Mouse (Mus musculus) intestine, embryonic 14.5 days (tissue): ENCODE measurements around the gene Chd1l. TPM values are rescaled to one million over a fixed set of nuclear protein-coding genes. Genes with fewer than 3 reads are reported as not detected.

Experiments used
- ATAC-seq: fragments of 200-750 bp; cut with Nextera tagmentation; replicated peaks from 2 replicates; pipeline ENCODE4 v1.8.0; 2017; ENCODE audit warnings: low read depth, moderate number of reproducible peaks, moderate TSS enrichment, moderate library complexity; ENCODE audit not compliant: low FRiP score, low TSS enrichment
- DNase-seq: peaks from one replicate; pipeline ENCODE4 v3.0.0-alpha.2; 2018; ENCODE audit warnings: low spot score
- H3K27ac ChIP-seq: fragments of 300-500 bp; sonication (generic); 2 replicates; pipeline ENCODE4 v1.5.1; 2014; ENCODE audit warnings: low read depth, mild to moderate bottlenecking, control low read depth
- H3K27me3 ChIP-seq: fragments of 300-500 bp; sonication (generic); replicated peaks from 2 replicates; pipeline ENCODE4 v1.6.1; 2014; ENCODE audit warnings: low read length, control low read depth; ENCODE audit not compliant: control insufficient read depth, insufficient read depth
- H3K36me3 ChIP-seq: fragments of 300-500 bp; sonication (generic); 2 replicates; pipeline ENCODE4 v1.6.1; 2014; ENCODE audit warnings: low read length, control low read depth; ENCODE audit not compliant: control insufficient read depth, insufficient read depth
- H3K4me1 ChIP-seq: fragments of 300-500 bp; sonication (generic); replicated peaks from 2 replicates; pipeline ENCODE4 v1.6.1; 2014; ENCODE audit warnings: low read length, control low read depth, mixed read lengths; ENCODE audit not compliant: control insufficient read depth, insufficient read depth
- H3K4me2 ChIP-seq: fragments of 300-500 bp; sonication (generic); 2 replicates; pipeline ENCODE4 v1.6.1; 2014; ENCODE audit warnings: low read length
- H3K4me3 ChIP-seq: fragments of 300-500 bp; sonication (generic); 2 replicates; pipeline ENCODE4 v1.5.1; 2014; ENCODE audit warnings: low read depth, low read length, control low read depth, mixed read lengths
- H3K9ac ChIP-seq: fragments of 300-500 bp; sonication (generic); 2 replicates; pipeline ENCODE4 v1.6.1; 2014; ENCODE audit warnings: mild to moderate bottlenecking, low read length
- H3K9me3 ChIP-seq: fragments of 300-500 bp; sonication (generic); 2 replicates; pipeline ENCODE4 v1.6.1; 2016; ENCODE audit warnings: low read length, control low read depth; ENCODE audit not compliant: control insufficient read depth
- WGBS: fragments of 180-500 bp; shearing (Covaris S2); extraction: QIAGEN DNeasy Blood & Tissue Kit; methylation state at CpG from one replicate; pipeline ENCODE4 v1.1.7; 2014; 5-methylcytosine and 5-hydroxymethylcytosine counted together
- polyA plus RNA-seq: library from polyadenylated mRNA; unstranded; fragments of >200 nt; fragmentation: Nextera tagmentation; extraction: Ambion mirVana; gene quantifications from 2 replicates; pipeline ENCODE4 v1.2.1, GENCODE M21; 2014

The Chd1l gene
- polyA plus RNA-seq, 1 experiment from 2014 or later, result 20.2 TPM

DNA sequence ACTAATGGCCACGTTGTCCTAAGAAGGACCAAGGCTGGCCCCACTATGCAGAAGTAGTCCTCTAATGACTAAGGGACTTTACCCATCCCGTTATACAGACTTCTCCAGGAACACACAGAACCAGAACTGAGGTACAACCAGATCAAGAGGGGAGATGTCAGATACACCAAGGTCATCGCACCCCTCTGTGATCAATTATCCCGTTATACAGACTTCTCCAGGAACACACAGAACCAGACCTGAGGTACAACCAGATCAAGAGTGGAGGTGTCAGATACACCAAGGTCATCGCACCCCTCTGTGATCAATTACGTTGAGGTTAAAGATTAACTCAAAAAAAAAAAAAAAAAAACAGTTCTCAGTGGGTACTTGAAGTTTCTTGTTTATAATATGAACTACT lies 1.0 kb upstream of the Chd1l start:
- peaks cover 3% of the 10 kb centered on the region for H3K4me1 ChIP-seq
- 81% methylated on average over 6 of the region's 6 CpGs for WGBS

GRCm38 (mm10) chr3:97609201-97609844 lies 680 bp downstream of the Chd1l start:
- Histone ChIP-seq H3K4me2 (peak overlapping the region; percentile 69), H3K27ac (peak overlapping the region; percentile 92), H3K27me3 (no peaks in the 10 kb centered on the region), H3K36me3 (no peaks in the 10 kb centered on the region), H3K9me3 (no peaks in the 10 kb centered on the region), H3K4me1 (peaks cover 3% of the 10 kb centered on the region), H3K4me3 (peak overlapping the region; percentile 71), H3K9ac (peak overlapping the region; percentile 84)
- 6% methylated on average over 20 of the region's 20 CpGs for WGBS
- peak; percentile 46; the same call in 1 of the 2 replicates for ATAC-seq
- no peak for DNase-seq

More for the DNA sequence above, 1.0 kb upstream of the Chd1l start:
- DNase-seq (no peak), ATAC-seq (no peak)
- H3K36me3 ChIP-seq, result no peaks in the 10 kb centered on the region
- H3K27ac ChIP-seq, result no peak overlapping the region
- H3K4me2 ChIP-seq, result no peak overlapping the region
- H3K9ac ChIP-seq, result no peak overlapping the region
- no peaks in the 10 kb centered on the region for H3K27me3 ChIP-seq
- no peak overlapping the region for H3K4me3 ChIP-seq
- no peaks in the 10 kb centered on the region for H3K9me3 ChIP-seq

GRCm38 (mm10) chr3:97600050-97600832 lies 9.8 kb downstream of the Chd1l start:
- Histone ChIP-seq H3K4me3 (no peak overlapping the region), H3K27me3 (no peaks in the 10 kb centered on the region), H3K4me2 (no peak overlapping the region), H3K27ac (no peak overlapping the region), H3K4me1 (no peaks in the 10 kb centered on the region), H3K36me3 (peaks cover 13% of the 10 kb centered on the region; the same call in 1 of the 2 replicates), H3K9ac (no peak overlapping the region), H3K9me3 (no peaks in the 10 kb centered on the region)
- ATAC-seq (no peak), DNase-seq (no peak)
- WGBS, result 81% methylated on average over 3 of the region's 3 CpGs

DNA sequence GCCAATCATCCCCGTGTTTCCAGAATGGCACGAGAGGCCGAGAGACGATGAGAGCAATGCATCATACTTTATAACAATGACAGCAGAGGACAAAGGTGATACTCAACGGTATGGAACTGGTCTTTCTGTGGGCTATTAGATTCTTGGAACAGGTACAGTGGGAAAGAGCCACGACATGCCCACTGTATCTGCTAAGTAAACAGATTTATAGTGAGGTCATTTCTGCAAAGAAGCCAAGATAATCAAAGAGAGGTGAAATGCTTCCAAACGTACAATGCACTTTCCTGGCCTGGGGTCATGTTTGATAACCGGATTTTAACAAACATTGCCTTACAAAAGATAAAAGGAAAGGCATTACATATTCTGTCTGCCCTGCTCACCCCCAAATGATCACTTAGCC lies 13.2 kb downstream of the Chd1l start:
- H3K27ac ChIP-seq, result no peak overlapping the region
- no peaks in the 10 kb centered on the region for H3K9me3 ChIP-seq
- 74% methylated on average over 8 of the region's 8 CpGs for WGBS
- ATAC-seq, result no peak
- DNase-seq, result no peak
- no peak overlapping the region for H3K9ac ChIP-seq
- no peak overlapping the region for H3K4me3 ChIP-seq
- no peaks in the 10 kb centered on the region for H3K27me3 ChIP-seq
- no peak overlapping the region for H3K4me2 ChIP-seq
- peaks cover 18% of the 10 kb centered on the region; the same call in 1 of the 2 replicates for H3K36me3 ChIP-seq
- H3K4me1 ChIP-seq, result no peaks in the 10 kb centered on the region

GRCm38 (mm10) chr3:97595066-97595465 lies 14.9 kb downstream of the Chd1l start:
- ATAC-seq, result no peak
- Histone ChIP-seq H3K27me3 (no peaks in the 10 kb centered on the region), H3K36me3 (peaks cover 23% of the 10 kb centered on the region), H3K9me3 (no peaks in the 10 kb centered on the region), H3K9ac (no peak overlapping the region), H3K4me3 (no peak overlapping the region), H3K27ac (no peak overlapping the region), H3K4me2 (no peak overlapping the region), H3K4me1 (no peaks in the 10 kb centered on the region)
- no peak for DNase-seq
- WGBS, result 90% methylated on average over 6 of the region's 6 CpGs

- WGBS, result 90% methylated on average over 13 of the region's 13 CpGs
- ATAC-seq (no peak), DNase-seq (no peak)
- no peak overlapping the region for H3K4me2 ChIP-seq
- no peak overlapping the region for H3K27ac ChIP-seq
- H3K9ac ChIP-seq, result no peak overlapping the region
- H3K36me3 ChIP-seq, result peaks cover 23% of the 10 kb centered on the region
- no peaks in the 10 kb centered on the region for H3K9me3 ChIP-seq
- no peak overlapping the region for H3K4me3 ChIP-seq
- H3K27me3 ChIP-seq, result no peaks in the 10 kb centered on the region
- H3K4me1 ChIP-seq, result no peaks in the 10 kb centered on the region
These were observed 15.9 kb downstream of the Chd1l start for GRCm38 (mm10) chr3:97594140-97594539.

- H3K4me1 ChIP-seq, result 0 out of 2 replicates have a peak, but pooled peaks cover 1% of the 10 kb centered on the region
- H3K36me3 ChIP-seq, result peaks cover 23% of the 10 kb centered on the region
- H3K9ac ChIP-seq, result no peak overlapping the region
- H3K4me3 ChIP-seq, result no peak overlapping the region
- no peaks in the 10 kb centered on the region for H3K9me3 ChIP-seq
- H3K27ac ChIP-seq, result no peak overlapping the region
- no peak overlapping the region for H3K4me2 ChIP-seq
- H3K27me3 ChIP-seq, result no peaks in the 10 kb centered on the region
- no peak for ATAC-seq
- DNase-seq, result no peak
- WGBS, result 95% methylated on average over 5 of the region's 5 CpGs
These were observed 16.9 kb downstream of the Chd1l start for GRCm38 (mm10) chr3:97593089-97593488.

DNA sequence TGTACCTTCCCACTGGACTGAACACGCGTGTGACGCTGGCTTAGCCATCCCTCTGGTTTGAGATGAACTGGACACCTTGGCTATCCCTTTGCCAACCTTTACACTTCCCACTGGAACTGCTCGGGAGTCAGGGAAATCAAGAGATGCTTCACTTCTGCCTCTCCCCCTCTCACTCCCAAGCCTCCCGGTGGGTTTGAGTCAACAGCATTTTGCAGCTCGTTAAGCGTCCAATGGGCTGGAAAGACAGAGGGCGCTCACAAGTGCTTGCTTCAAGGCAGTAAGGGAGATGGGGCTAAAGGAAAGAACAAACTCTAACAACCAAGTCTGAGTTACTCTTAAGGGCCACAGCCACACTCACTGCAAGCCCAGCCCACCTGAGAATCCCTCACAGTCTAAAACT lies 19.3 kb downstream of the Chd1l start:
- Histone ChIP-seq H3K36me3 (peaks cover 23% of the 10 kb centered on the region), H3K9ac (no peak overlapping the region), H3K9me3 (no peaks in the 10 kb centered on the region), H3K27ac (no peak overlapping the region), H3K4me3 (no peak overlapping the region), H3K27me3 (no peaks in the 10 kb centered on the region), H3K4me2 (no peak overlapping the region), H3K4me1 (0 out of 2 replicates have a peak, but pooled peaks cover 4% of the 10 kb centered on the region)
- DNase-seq (no peak), ATAC-seq (no peak)
- WGBS, result 68% methylated on average over 8 of the region's 8 CpGs
